Mouse (Mus musculus) midbrain, embryonic 12.5 days (tissue): Measurements from ENCODE around the gene Pik3c2b. TPM values are rescaled to one million over a fixed set of nuclear protein-coding genes. Genes with fewer than 3 reads are reported as not detected.

Experiments used
- ATAC-seq: fragments of 200-750 bp; cut with Nextera tagmentation; 2 replicates; pipeline ENCODE4 v1.8.0; 2017; ENCODE audit warnings: low read depth, moderate TSS enrichment, moderate library complexity; ENCODE audit not compliant: low FRiP score
- H3K27ac ChIP-seq: fragments of 300-500 bp; sonication (generic); replicated peaks from 2 replicates; pipeline ENCODE4 v1.5.1; 2016; ENCODE audit warnings: mild to moderate bottlenecking
- H3K27me3 ChIP-seq: fragments of 300-500 bp; sonication (generic); 2 replicates; pipeline ENCODE4 v1.6.1; 2016; ENCODE audit warnings: mild to moderate bottlenecking
- H3K36me3 ChIP-seq: fragments of 300-500 bp; sonication (generic); 2 replicates; pipeline ENCODE4 v1.6.1; 2016
- H3K4me1 ChIP-seq: fragments of 300-500 bp; sonication (generic); 2 replicates; pipeline ENCODE4 v1.6.1; 2016
- H3K4me2 ChIP-seq: fragments of 300-500 bp; sonication (generic); replicated peaks from 2 replicates; pipeline ENCODE4 v1.6.1; 2016; ENCODE audit warnings: mild to moderate bottlenecking, moderate library complexity
- H3K4me3 ChIP-seq: fragments of 300-500 bp; sonication (generic); 2 replicates; pipeline ENCODE4 v1.5.1; 2016; ENCODE audit warnings: mild to moderate bottlenecking
- H3K9ac ChIP-seq: fragments of 300-500 bp; sonication (generic); replicated peaks from 2 replicates; pipeline ENCODE4 v1.6.1; 2016; ENCODE audit warnings: mild to moderate bottlenecking, moderate library complexity
- H3K9me3 ChIP-seq: fragments of 300-500 bp; sonication (generic); 2 replicates; pipeline ENCODE4 v1.6.1; 2016; ENCODE audit warnings: mild to moderate bottlenecking
- WGBS: fragments of 180-500 bp; shearing (Covaris S2); methylation state at CpG from one replicate; pipeline ENCODE4 v1.1.7; 2016; 5-methylcytosine and 5-hydroxymethylcytosine counted together
- polyA plus RNA-seq: library from polyadenylated mRNA; unstranded; fragments of >200 nt; fragmentation: Nextera tagmentation; extraction: Ambion mirVana; gene quantifications from 2 replicates; pipeline ENCODE4 v1.2.1, GENCODE M21; 2016

Gene Pik3c2b
- polyA plus RNA-seq = 21.3 and 21.7 TPM in 2 replicates

- Histone ChIP-seq H3K4me2 (peak within 1 kb of the TSS; percentile 85), H3K9ac (peak within 1 kb of the TSS; percentile 97), H3K4me1 (peaks cover 46% of the 10 kb centered on the region), H3K4me3 (peak within 1 kb of the TSS; percentile 87), H3K9me3 (no peaks in the 10 kb centered on the region), H3K36me3 (no peaks in the 10 kb centered on the region), H3K27me3 (no peaks in the 10 kb centered on the region), H3K27ac (peak within 1 kb of the TSS; percentile 96)
- 2% methylated on average over 15 of the region's 15 CpGs for WGBS
- ATAC-seq = no peak; the same call in 1 of the 2 replicates
Observed at GRCm38 (mm10) chr1:133045011-133045860, at the start of gene Pik3c2b. Gene Pik3c2b (plus strand): TSS chr1:133045667.

GRCm38 (mm10) chr1:133000347-133000746 is 45.1 kb upstream of the Pik3c2b start:
- H3K4me2 ChIP-seq = no peak overlapping the region
- no peaks in the 10 kb centered on the region for H3K27me3 ChIP-seq
- peaks cover 83% of the 10 kb centered on the region for H3K36me3 ChIP-seq
- no peak for ATAC-seq
- 94% methylated on average over 6 of the region's 6 CpGs for WGBS
- no peak overlapping the region for H3K27ac ChIP-seq
- H3K4me3 ChIP-seq = no peak overlapping the region
- H3K9me3 ChIP-seq = no peaks in the 10 kb centered on the region
- H3K4me1 ChIP-seq = no peaks in the 10 kb centered on the region
- no peak overlapping the region for H3K9ac ChIP-seq

GRCm38 (mm10) chr1:133006571-133006970 is 38.9 kb upstream of the Pik3c2b start:
- no peak overlapping the region for H3K4me3 ChIP-seq
- ATAC-seq = no peak
- no peak overlapping the region for H3K27ac ChIP-seq
- no peaks in the 10 kb centered on the region for H3K27me3 ChIP-seq
- no peak overlapping the region for H3K9ac ChIP-seq
- H3K9me3 ChIP-seq = no peaks in the 10 kb centered on the region
- 93% methylated on average over 3 of the region's 3 CpGs for WGBS
- no peak overlapping the region for H3K4me2 ChIP-seq
- H3K36me3 ChIP-seq = peaks cover 70% of the 10 kb centered on the region
- H3K4me1 ChIP-seq = no peaks in the 10 kb centered on the region

- no peak for ATAC-seq
- Histone ChIP-seq H3K9me3 (no peaks in the 10 kb centered on the region), H3K4me1 (no peaks in the 10 kb centered on the region), H3K4me3 (no peak overlapping the region), H3K9ac (no peak overlapping the region), H3K4me2 (no peak overlapping the region), H3K36me3 (peaks cover 68% of the 10 kb centered on the region), H3K27ac (no peak overlapping the region), H3K27me3 (no peaks in the 10 kb centered on the region)
- WGBS = 94% methylated on average over 12 of the region's 13 CpGs
Observed at GRCm38 (mm10) chr1:133011955-133012841, 33.3 kb upstream of the Pik3c2b start.

DNA sequence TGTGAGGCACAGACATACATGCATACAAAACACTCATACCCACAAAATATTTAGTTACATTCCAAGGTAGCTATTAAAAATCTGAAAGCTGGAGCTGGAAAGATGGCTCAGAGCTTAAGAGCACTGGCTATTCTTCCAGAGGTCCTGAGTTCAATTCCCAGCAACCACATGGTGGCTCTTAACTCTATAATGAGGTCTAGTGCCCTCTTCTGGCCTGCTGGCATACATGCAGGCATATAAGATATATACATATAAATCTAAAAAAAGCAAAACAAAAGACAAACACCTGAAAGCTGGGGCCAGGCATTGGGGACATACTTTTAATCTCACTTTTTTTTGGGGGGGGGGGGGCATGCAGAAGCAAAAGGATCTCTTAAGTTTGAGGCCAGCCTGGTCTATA is 32.1 kb upstream of the Pik3c2b start:
- Histone ChIP-seq H3K9me3 (no peaks in the 10 kb centered on the region), H3K27me3 (no peaks in the 10 kb centered on the region), H3K36me3 (peaks cover 67% of the 10 kb centered on the region), H3K27ac (no peak overlapping the region), H3K4me1 (no peaks in the 10 kb centered on the region), H3K4me3 (no peak overlapping the region), H3K4me2 (no peak overlapping the region), H3K9ac (no peak overlapping the region)
- ATAC-seq = no peak

GRCm38 (mm10) chr1:133014196-133014595 is 31.3 kb upstream of the Pik3c2b start:
- no peak overlapping the region for H3K27ac ChIP-seq
- no peaks in the 10 kb centered on the region for H3K27me3 ChIP-seq
- H3K4me3 ChIP-seq = no peak overlapping the region
- ATAC-seq = no peak
- H3K36me3 ChIP-seq = peaks cover 66% of the 10 kb centered on the region
- no peaks in the 10 kb centered on the region for H3K9me3 ChIP-seq
- H3K4me1 ChIP-seq = no peaks in the 10 kb centered on the region
- 97% methylated on average over 1 of the region's 1 CpGs for WGBS
- H3K9ac ChIP-seq = no peak overlapping the region
- no peak overlapping the region for H3K4me2 ChIP-seq

DNA sequence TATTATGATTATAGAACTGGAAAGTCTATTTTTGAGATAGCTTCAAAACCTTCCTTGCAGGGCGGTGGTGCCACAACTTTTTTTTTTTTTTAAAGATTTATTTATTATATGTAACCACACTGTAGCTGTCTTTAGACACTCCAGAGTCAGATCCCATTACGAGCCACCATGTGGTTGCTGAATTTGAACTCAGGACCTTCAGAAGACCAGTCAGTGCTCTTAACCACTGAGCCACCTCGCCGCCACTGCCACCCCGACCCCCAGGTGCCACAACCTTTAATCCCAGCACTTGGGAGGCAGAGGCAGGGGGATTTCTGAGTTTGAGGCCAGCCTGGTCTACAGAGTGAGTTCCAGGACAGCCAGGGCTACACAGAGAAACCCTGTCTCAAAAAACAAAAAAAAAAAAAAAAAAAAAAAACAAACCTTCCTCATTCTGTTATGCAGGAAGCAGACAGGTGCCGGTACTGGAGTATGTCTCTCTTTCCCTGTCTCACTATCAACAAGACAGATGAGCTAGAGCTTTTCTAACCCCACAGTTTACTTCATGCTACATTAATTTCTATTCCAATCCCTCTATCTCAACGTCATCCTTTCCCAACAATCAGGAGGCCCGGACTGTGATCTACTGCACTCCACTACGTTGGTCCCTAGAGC is 28.6 kb upstream of the Pik3c2b start:
- Histone ChIP-seq H3K9me3 (no peaks in the 10 kb centered on the region), H3K36me3 (peaks cover 57% of the 10 kb centered on the region), H3K27me3 (no peaks in the 10 kb centered on the region), H3K4me3 (no peak overlapping the region), H3K4me1 (no peaks in the 10 kb centered on the region), H3K9ac (no peak overlapping the region), H3K27ac (no peak overlapping the region), H3K4me2 (no peak overlapping the region)
- ATAC-seq = no peak
- WGBS = 96% methylated on average over 9 of the region's 9 CpGs

DNA sequence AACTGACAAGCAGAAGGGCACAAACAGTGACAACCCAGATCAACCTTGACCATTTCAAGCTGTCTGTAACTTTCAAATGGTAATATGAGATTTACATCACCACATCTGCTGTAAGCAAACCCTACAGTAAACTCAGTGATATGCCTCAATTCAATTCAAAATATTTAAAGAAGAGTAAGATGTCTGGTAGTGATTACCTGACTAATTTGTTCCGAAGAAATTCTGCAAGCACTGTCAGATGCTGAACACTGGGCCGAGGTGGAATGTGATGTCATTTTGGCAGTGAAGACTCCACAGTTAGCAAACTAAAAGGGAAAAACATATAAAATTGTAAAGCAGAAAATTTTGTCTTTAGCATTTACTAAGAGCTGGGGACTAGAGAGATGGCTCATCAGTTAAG is 26.9 kb upstream of the Pik3c2b start:
- no peak for ATAC-seq
- no peaks in the 10 kb centered on the region for H3K4me1 ChIP-seq
- H3K9me3 ChIP-seq = no peaks in the 10 kb centered on the region
- H3K27ac ChIP-seq = no peak overlapping the region
- no peaks in the 10 kb centered on the region for H3K27me3 ChIP-seq
- H3K4me3 ChIP-seq = no peak overlapping the region
- H3K36me3 ChIP-seq = peaks cover 46% of the 10 kb centered on the region
- no peak overlapping the region for H3K4me2 ChIP-seq
- 86% methylated on average over 2 of the region's 2 CpGs for WGBS
- no peak overlapping the region for H3K9ac ChIP-seq

DNA sequence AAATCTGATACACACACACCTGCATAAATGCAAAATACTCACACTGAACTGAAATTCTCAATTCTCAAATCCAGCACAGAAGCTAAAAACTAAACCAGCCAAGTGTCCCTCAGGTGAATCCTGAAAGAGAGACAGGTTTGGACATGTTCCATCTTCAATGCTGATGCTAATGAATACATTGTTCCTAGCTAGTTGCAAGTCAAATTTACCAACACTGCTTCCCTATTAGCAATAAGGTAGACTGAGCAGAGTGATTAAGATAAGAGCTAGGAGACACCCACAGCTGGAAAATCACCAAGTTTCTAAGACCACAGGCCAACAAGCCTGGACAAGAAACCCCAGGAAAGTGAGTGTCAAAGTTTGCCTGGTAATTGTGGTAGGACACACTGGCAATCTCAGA is 26.2 kb upstream of the Pik3c2b start:
- Histone ChIP-seq H3K9me3 (no peaks in the 10 kb centered on the region), H3K27ac (no peak overlapping the region), H3K4me3 (no peak overlapping the region), H3K4me2 (no peak overlapping the region), H3K27me3 (no peaks in the 10 kb centered on the region), H3K4me1 (peaks cover 6% of the 10 kb centered on the region), H3K36me3 (peaks cover 39% of the 10 kb centered on the region), H3K9ac (no peak overlapping the region)
- ATAC-seq = no peak

DNA sequence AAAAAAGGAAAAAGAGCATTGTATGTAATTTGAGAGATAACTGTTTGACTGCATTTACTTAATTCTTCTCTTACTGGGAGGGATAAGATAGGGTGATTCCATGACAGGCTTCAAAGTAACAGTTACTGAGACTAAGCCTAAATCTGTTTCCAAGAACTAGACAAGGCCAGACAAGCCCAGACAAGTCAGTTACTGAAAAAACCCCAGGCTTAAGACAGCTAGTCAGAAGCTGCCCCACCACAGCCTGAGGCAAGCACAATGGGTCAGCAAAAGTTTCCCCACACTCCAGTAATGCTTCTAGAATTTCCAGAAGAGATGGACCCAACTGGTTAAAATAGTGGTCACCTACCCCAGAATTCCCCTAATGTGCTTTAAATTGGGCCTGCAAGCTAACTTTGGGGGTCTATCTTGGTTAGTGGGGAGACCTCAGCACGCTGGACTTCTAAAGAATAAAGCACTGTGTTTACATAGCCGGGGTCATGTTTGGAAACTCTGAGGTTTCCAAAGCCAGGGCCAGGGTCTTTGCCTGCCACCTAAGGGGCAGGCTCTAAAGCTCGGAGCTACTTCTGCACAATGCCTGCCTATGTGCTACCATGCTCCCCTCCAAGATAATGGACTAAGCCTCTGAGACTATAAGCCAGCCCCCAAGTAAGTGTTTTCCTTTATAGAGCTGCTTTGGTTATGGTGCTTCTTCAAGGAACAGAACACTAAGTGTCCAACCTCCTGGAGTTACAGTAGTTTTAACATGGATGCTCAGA is 25.2 kb upstream of the Pik3c2b start:
- peaks cover 30% of the 10 kb centered on the region for H3K36me3 ChIP-seq
- H3K27ac ChIP-seq = no peak overlapping the region
- peaks cover 8% of the 10 kb centered on the region for H3K4me1 ChIP-seq
- no peak overlapping the region for H3K4me3 ChIP-seq
- no peaks in the 10 kb centered on the region for H3K27me3 ChIP-seq
- no peak overlapping the region for H3K4me2 ChIP-seq
- H3K9me3 ChIP-seq = no peaks in the 10 kb centered on the region
- WGBS = 67% methylated on average over 3 of the region's 3 CpGs
- no peak for ATAC-seq
- H3K9ac ChIP-seq = no peak overlapping the region

- no peak overlapping the region for H3K4me3 ChIP-seq
- ATAC-seq = no peak
- no peaks in the 10 kb centered on the region for H3K9me3 ChIP-seq
- peaks cover 22% of the 10 kb centered on the region for H3K36me3 ChIP-seq
- H3K4me1 ChIP-seq = peaks cover 8% of the 10 kb centered on the region
- H3K27ac ChIP-seq = no peak overlapping the region
- 93% methylated on average over 7 of the region's 7 CpGs for WGBS
- no peak overlapping the region for H3K9ac ChIP-seq
- H3K4me2 ChIP-seq = no peak overlapping the region
- H3K27me3 ChIP-seq = no peaks in the 10 kb centered on the region
Observed at GRCm38 (mm10) chr1:133021391-133021790, 24.1 kb upstream of the Pik3c2b start.
